In genomic region chr14:57663630-57664029, GRCm38 (mm10) we compare ENCODE assay signal across 8 mouse cellular contexts. TPM values are rescaled to one million over a fixed set of nuclear protein-coding genes. Genes with fewer than 3 reads are reported as not detected.
DNase-seq lines count a peak whose midpoint lies in the region; ATAC-seq and TF ChIP-seq lines count a peak whose summit lies in the region.

No protein-coding gene starts in this region.

- no peaks in the 10 kb centered on the region for H3K27me3 ChIP-seq in liver, embryonic 11.5 days (replicated peaks; ENCODE audit: control insufficient read depth, insufficient read depth, low read length)
- H3K27me3 ChIP-seq in limb, embryonic 11.5 days (ENCODE audit: control insufficient read depth, insufficient read depth, low read length): no peaks in the 10 kb centered on the region
- H3K27me3 ChIP-seq in neural tube, embryonic 14.5 days (ENCODE audit: control insufficient read depth, insufficient read depth, low read length): no peaks in the 10 kb centered on the region

- no peak for ATAC-seq in liver, embryonic 11.5 days (replicated peaks; ENCODE audit: low FRiP score)
- ATAC-seq in limb, embryonic 11.5 days (ENCODE audit: insufficient number of reproducible peaks, low FRiP score, low TSS enrichment, low read depth): no peak
- ATAC-seq in neural tube, embryonic 14.5 days (ENCODE audit: low read depth): no peak

- H3K4me2 ChIP-seq in liver, embryonic 11.5 days: peak overlapping the region; percentile 86
- H3K4me2 ChIP-seq in limb, embryonic 11.5 days (ENCODE audit: low read depth, severe bottlenecking): peak overlapping the region; percentile 77
- H3K4me2 ChIP-seq in neural tube, embryonic 14.5 days (ENCODE audit: low read depth, low read length): peak overlapping the region; percentile 97

- H3K9me3 ChIP-seq in liver, embryonic 11.5 days (ENCODE audit: control insufficient read depth, low read length): no peaks in the 10 kb centered on the region
- no peaks in the 10 kb centered on the region for H3K9me3 ChIP-seq in limb, embryonic 11.5 days (ENCODE audit: control insufficient read depth, low read length)
- no peaks in the 10 kb centered on the region for H3K9me3 ChIP-seq in neural tube, embryonic 14.5 days (ENCODE audit: control insufficient read depth, low read length)

- H3K36me3 ChIP-seq in liver, embryonic 11.5 days (ENCODE audit: control insufficient read depth, insufficient read depth, low read length): no peaks in the 10 kb centered on the region; the same call in 1 of the 2 replicates
- no peaks in the 10 kb centered on the region for H3K36me3 ChIP-seq in limb, embryonic 11.5 days (ENCODE audit: control insufficient read depth, insufficient read depth, low read length)
- H3K36me3 ChIP-seq in neural tube, embryonic 14.5 days (ENCODE audit: control insufficient read depth, insufficient read depth, low read length): no peaks in the 10 kb centered on the region

- no peak for DNase-seq in liver, embryonic 11.5 days (ENCODE audit: low spot score)
- DNase-seq in liver: no peak
- DNase-seq in limb, embryonic 11.5 days (ENCODE audit: low spot score): no peak
- DNase-seq in frontal cortex, adult 2 months (ENCODE audit: extremely low spot score in 1 of 2, low spot score in 1 of 2): no peak
- no peak for DNase-seq in layer of hippocampus, adult 8-10 months (ENCODE audit: low spot score in 2 of 2)
- DNase-seq in cerebellum, postnatal 36 days: no peak

- H3K9ac ChIP-seq in liver, embryonic 11.5 days (ENCODE audit: low read depth, low read length): peak overlapping the region; percentile 95
- H3K9ac ChIP-seq in limb, embryonic 11.5 days (ENCODE audit: low read length): no peak overlapping the region; the same call in 1 of the 2 replicates
- no peak overlapping the region for H3K9ac ChIP-seq in neural tube, embryonic 14.5 days (replicated peaks; ENCODE audit: low read depth, low read length)

- H3K27ac ChIP-seq in liver, embryonic 11.5 days (ENCODE audit: low read depth, low read length): no peak overlapping the region
- no peak overlapping the region for H3K27ac ChIP-seq in embryonic fibroblast, embryonic 13.5 days (ENCODE audit: insufficient read depth, low read length)
- no peak overlapping the region for H3K27ac ChIP-seq in limb, embryonic 11.5 days (replicated peaks; ENCODE audit: low read depth, low read length)
- no peak overlapping the region for H3K27ac ChIP-seq in neural tube, embryonic 14.5 days (ENCODE audit: low read depth, low read length)

- peaks cover 9% of the 10 kb centered on the region; the same call in 1 of the 2 replicates for H3K4me1 ChIP-seq in liver, embryonic 11.5 days (replicated peaks; ENCODE audit: control insufficient read depth, insufficient read depth, low read length)
- H3K4me1 ChIP-seq in embryonic fibroblast, embryonic 13.5 days (ENCODE audit: control insufficient read depth, insufficient read depth, low read length): no peaks in the 10 kb centered on the region
- peaks cover 8% of the 10 kb centered on the region; the same call in 1 of the 2 replicates for H3K4me1 ChIP-seq in limb, embryonic 11.5 days (ENCODE audit: control insufficient read depth, insufficient read depth, low read length)
- peaks cover 12% of the 10 kb centered on the region for H3K4me1 ChIP-seq in neural tube, embryonic 14.5 days (ENCODE audit: control insufficient read depth, insufficient read depth, low read length)

- TF ChIP-seq CTCF in embryonic fibroblast, embryonic 13.5 days (IDR thresholded peaks at IDR 0.05; ENCODE audit: borderline replicate concordance, insufficient read depth, low read length): no peak

- TF ChIP-seq POLR2A in embryonic fibroblast, embryonic 13.5 days (IDR thresholded peaks at IDR 0.05; ENCODE audit: low read depth, low read length): no peak

- 16% methylated on average over 1 of the region's 1 CpGs for WGBS in liver, embryonic 11.5 days
- 30% methylated on average over 1 of the region's 1 CpGs for WGBS in limb, embryonic 11.5 days
- 36% methylated on average over 1 of the region's 1 CpGs for WGBS in neural tube, embryonic 14.5 days

- H3K4me3 ChIP-seq in liver, embryonic 11.5 days (ENCODE audit: low read depth, low read length): peak overlapping the region; percentile 93
- H3K4me3 ChIP-seq in embryonic fibroblast, embryonic 13.5 days (ENCODE audit: insufficient read depth, low read length): peak overlapping the region; percentile 77
- H3K4me3 ChIP-seq in limb, embryonic 11.5 days (ENCODE audit: low read depth, low read length): peak overlapping the region; percentile 88
- H3K4me3 ChIP-seq in neural tube, embryonic 14.5 days (ENCODE audit: low read depth, low read length): no peak overlapping the region

RNA-seq across cellular contexts. Expression of gene Xpo4, which starts 1.6 kb away (rescaled TPM):
- polyA plus RNA-seq in liver, embryonic 11.5 days (2014; fragmentation: Nextera tagmentation; extraction: Ambion mirVana): 40.0 and 44.4 TPM in 2 replicates
- polyA plus RNA-seq in embryonic fibroblast, embryonic 13.5 days (2011; ENCODE audit: insufficient read length, low read depth, missing spikeins): 27.7 and 29.5 TPM in 2 replicates
- polyA plus RNA-seq in limb, embryonic 11.5 days (2014; fragmentation: Nextera tagmentation; extraction: Ambion mirVana): 36.7 and 42.1 TPM in 2 replicates
- 17.5 and 18.0 TPM in 2 replicates for polyA plus RNA-seq in neural tube, embryonic 14.5 days (2014; fragmentation: Nextera tagmentation; extraction: Ambion mirVana)
- 6.8 and 8.0 TPM in 2 replicates for polyA plus RNA-seq in frontal cortex, adult 2 months (2012; rRNA removed)
- total RNA-seq in layer of hippocampus, adult 8-10 months (2022): 10 to 100 TPM; 11.8 to 17.7 (median 14.4) TPM
